Mouse (Mus musculus) ES-Bruce4 (cell line): ENCODE measurements at regions not wholly inside any gene's neighbourhood (a gene's known extent, or its start where the extent isn't known, plus 50 kb on each side); places are given as distances from the start of the nearest gene placed in this dataset.

Experiments used
- H3K27ac ChIP-seq: 2 replicates; pipeline ENCODE4 v1.5.1; 2012; ENCODE audit warnings: low read length, inconsistent platforms; ENCODE audit not compliant: insufficient read depth
- H3K27me3 ChIP-seq: 2 replicates; pipeline ENCODE4 v1.6.1; 2012; ENCODE audit warnings: mild to moderate bottlenecking, low read length, inconsistent platforms; ENCODE audit not compliant: control insufficient read depth, poor library complexity, insufficient read depth, severe bottlenecking
- H3K36me3 ChIP-seq: 2 replicates; pipeline ENCODE4 v1.6.1; 2012; ENCODE audit warnings: inconsistent platforms, mild to moderate bottlenecking, low read length, moderate library complexity; ENCODE audit not compliant: control insufficient read depth, poor library complexity, insufficient read depth, severe bottlenecking
- H3K4me1 ChIP-seq: one replicate; pipeline ENCODE4 v1.8.1; 2011; ENCODE audit warnings: low read length; ENCODE audit not compliant: control insufficient read depth, insufficient read depth
- H3K4me3 ChIP-seq: 2 replicates; pipeline ENCODE4 v1.5.1; 2011; ENCODE audit warnings: low read depth, mild to moderate bottlenecking, low read length
- H3K9ac ChIP-seq: 2 replicates; pipeline ENCODE4 v1.6.1; 2012; ENCODE audit warnings: low read depth, mild to moderate bottlenecking, inconsistent platforms; ENCODE audit not compliant: poor library complexity, severe bottlenecking
- H3K9me3 ChIP-seq: replicated peaks from 2 replicates; pipeline ENCODE4 v1.6.1; 2012; ENCODE audit warnings: mild to moderate bottlenecking, low read length, inconsistent platforms; ENCODE audit not compliant: control insufficient read depth, poor library complexity, insufficient read depth, severe bottlenecking
- CTCF ChIP-seq: IDR thresholded peaks from one replicate; pipeline ENCODE4 v1.8.1; 2011; ENCODE audit warnings: low read depth, low read length
- EP300 ChIP-seq: IDR thresholded peaks from 2 replicates; pipeline ENCODE4 v1.6.1; 2011; ENCODE audit warnings: low read depth, low read length; ENCODE audit not compliant: insufficient read depth
- POLR2A ChIP-seq: IDR thresholded peaks from one replicate; pipeline ENCODE4 v1.8.1; 2011; ENCODE audit warnings: low read length; ENCODE audit not compliant: insufficient read depth

- no peak for TF ChIP-seq POLR2A
- TF ChIP-seq EP300, result no peak
- TF ChIP-seq CTCF, result no peak
- no peak overlapping the region for H3K27ac ChIP-seq
- H3K9ac ChIP-seq, result no peak overlapping the region
- H3K4me3 ChIP-seq, result no peak overlapping the region
- H3K4me1 ChIP-seq, result no peaks in the 10 kb centered on the region
- H3K36me3 ChIP-seq, result no peaks in the 10 kb centered on the region
- no peaks in the 10 kb centered on the region for H3K9me3 ChIP-seq
- no peaks in the 10 kb centered on the region for H3K27me3 ChIP-seq
These were observed 73.1 kb downstream of the Rps15a start for GRCm38 (mm10) chr7:118042914-118043313.

GRCm38 (mm10) chr7:118039862-118040261 lies 76.1 kb downstream of the Rps15a start:
- Histone ChIP-seq H3K27me3 (no peaks in the 10 kb centered on the region), H3K9ac (no peak overlapping the region), H3K9me3 (no peaks in the 10 kb centered on the region), H3K36me3 (no peaks in the 10 kb centered on the region), H3K4me3 (no peak overlapping the region), H3K4me1 (no peaks in the 10 kb centered on the region), H3K27ac (no peak overlapping the region)
- TF ChIP-seq POLR2A (no peak), EP300 (no peak), CTCF (no peak)

- Histone ChIP-seq H3K4me1 (no peaks in the 10 kb centered on the region), H3K4me3 (no peak overlapping the region), H3K36me3 (no peaks in the 10 kb centered on the region), H3K27ac (no peak overlapping the region), H3K27me3 (no peaks in the 10 kb centered on the region), H3K9me3 (no peaks in the 10 kb centered on the region), H3K9ac (no peak overlapping the region)
- no peak for TF ChIP-seq CTCF
- TF ChIP-seq POLR2A, result no peak
- no peak for TF ChIP-seq EP300
These were observed 78.9 kb downstream of the Rps15a start for GRCm38 (mm10) chr7:118037062-118037461.

- Histone ChIP-seq H3K4me3 (no peak overlapping the region), H3K9me3 (no peaks in the 10 kb centered on the region), H3K27me3 (no peaks in the 10 kb centered on the region), H3K36me3 (no peaks in the 10 kb centered on the region), H3K9ac (no peak overlapping the region), H3K27ac (no peak overlapping the region), H3K4me1 (no peaks in the 10 kb centered on the region)
- TF ChIP-seq CTCF, result no peak
- TF ChIP-seq EP300, result no peak
- TF ChIP-seq POLR2A, result no peak
These were observed 89.9 kb downstream of the Rps15a start for GRCm38 (mm10) chr7:118026106-118026526.

GRCm38 (mm10) chr7:118004620-118005019 lies 111.4 kb downstream of the Rps15a start:
- Histone ChIP-seq H3K27me3 (no peaks in the 10 kb centered on the region), H3K9ac (no peak overlapping the region), H3K9me3 (no peaks in the 10 kb centered on the region), H3K36me3 (no peaks in the 10 kb centered on the region), H3K4me3 (no peak overlapping the region), H3K27ac (no peak overlapping the region), H3K4me1 (no peaks in the 10 kb centered on the region)
- TF ChIP-seq POLR2A (no peak), EP300 (no peak), CTCF (no peak)

- Histone ChIP-seq H3K4me3 (no peak overlapping the region), H3K27me3 (no peaks in the 10 kb centered on the region), H3K36me3 (no peaks in the 10 kb centered on the region), H3K27ac (no peak overlapping the region), H3K9ac (no peak overlapping the region), H3K4me1 (no peaks in the 10 kb centered on the region), H3K9me3 (no peaks in the 10 kb centered on the region)
- no peak for TF ChIP-seq POLR2A
- no peak for TF ChIP-seq EP300
- no peak for TF ChIP-seq CTCF
These were observed 114.1 kb downstream of the Rps15a start for GRCm38 (mm10) chr7:118001881-118002280.

GRCm38 (mm10) chr7:118001121-118001520 lies 114.9 kb downstream of the Rps15a start:
- Histone ChIP-seq H3K27me3 (no peaks in the 10 kb centered on the region), H3K36me3 (no peaks in the 10 kb centered on the region), H3K9ac (no peak overlapping the region), H3K27ac (no peak overlapping the region), H3K9me3 (no peaks in the 10 kb centered on the region), H3K4me3 (no peak overlapping the region), H3K4me1 (no peaks in the 10 kb centered on the region)
- no peak for TF ChIP-seq EP300
- TF ChIP-seq POLR2A, result no peak
- TF ChIP-seq CTCF, result no peak
